Mouse (Mus musculus) liver, adult 2 months (tissue): ENCODE results near the gene Eif2d. TPM values are rescaled to one million over a fixed set of nuclear protein-coding genes. Genes with fewer than 3 reads are reported as not detected.

ENCODE experiments used
- DNase-seq: peaks from one replicate; pipeline ENCODE4 v3.0.0-alpha.2; 2011; ENCODE audit warnings: low read depth, low spot score; ENCODE audit errors: extremely low read depth
- H3K27ac ChIP-seq: fragments of 200-500 bp; replicated peaks from 2 replicates; pipeline ENCODE4 v1.5.1; 2012; ENCODE audit warnings: low read depth, mild to moderate bottlenecking, control low read depth, inconsistent platforms, low read length; ENCODE audit not compliant: insufficient read depth
- H3K27me3 ChIP-seq: fragments of 200-500 bp; 2 replicates; pipeline ENCODE4 v1.6.1; 2012; ENCODE audit warnings: mild to moderate bottlenecking, moderate library complexity, low read length, inconsistent platforms; ENCODE audit not compliant: control insufficient read depth, insufficient read depth
- H3K36me3 ChIP-seq: fragments of 200-500 bp; 2 replicates; pipeline ENCODE4 v1.6.1; 2012; ENCODE audit warnings: low read length, inconsistent platforms; ENCODE audit not compliant: control insufficient read depth, insufficient read depth
- H3K4me1 ChIP-seq: fragments of 200-500 bp; 2 replicates; pipeline ENCODE4 v1.6.1; 2011; ENCODE audit warnings: low read length; ENCODE audit not compliant: control insufficient read depth, insufficient read depth
- H3K4me3 ChIP-seq: fragments of 200-500 bp; 2 replicates; pipeline ENCODE4 v1.5.1; 2011; ENCODE audit warnings: low read depth, mild to moderate bottlenecking, control low read depth, low read length, moderate library complexity; ENCODE audit not compliant: insufficient read depth
- H3K79me2 ChIP-seq: fragments of 200-500 bp; 2 replicates; pipeline ENCODE4 v1.6.1; 2012; ENCODE audit warnings: inconsistent platforms, mild to moderate bottlenecking, low read length, moderate library complexity; ENCODE audit not compliant: control insufficient read depth, insufficient read depth
- H3K9ac ChIP-seq: fragments of 200-500 bp; 2 replicates; pipeline ENCODE4 v1.6.1; 2012; ENCODE audit warnings: low read depth, mild to moderate bottlenecking, control low read depth, inconsistent platforms, low read length
- CTCF ChIP-seq: fragments of 200-500 bp; IDR thresholded peaks from 2 replicates; pipeline ENCODE4 v1.5.1; 2011; ENCODE audit warnings: low read depth, low read length, control low read depth
- POLR2A ChIP-seq: fragments of 200-500 bp; IDR thresholded peaks from 2 replicates; pipeline ENCODE4 v1.6.1; 2011; ENCODE audit warnings: low read length, control low read depth; ENCODE audit not compliant: insufficient read depth; ENCODE audit errors: extremely low read depth
- WGBS: fragments of 180-500 bp; shearing (Covaris S2); methylation state at CpG from one replicate; pipeline ENCODE4 v1.1.7; 2018; 5-methylcytosine and 5-hydroxymethylcytosine counted together
- polyA plus RNA-seq: library from polyadenylated mRNA; depleted of rRNA; stranded (reverse); fragments of >200 nt; gene quantifications from 2 replicates; pipeline ENCODE4 v1.2.3, GENCODE M21; 2012
- total RNA-seq: library from RNA; depleted of rRNA; stranded (reverse); fragments of >200 nt; gene quantifications from 2 replicates; pipeline ENCODE4 v1.2.3, GENCODE M21; 2014

The Eif2d gene
- total and polyA plus RNA-seq, 2 experiments = 20.9 to 28.9 TPM

- H3K4me1 ChIP-seq = peaks cover 10% of the 10 kb centered on the region
- H3K27me3 ChIP-seq = no peaks in the 10 kb centered on the region
- peak; percentile 99 for DNase-seq
- TF ChIP-seq POLR2A (no peak), CTCF (no peak)
- WGBS = 12% methylated on average over 11 of the region's 11 CpGs
- H3K27ac ChIP-seq = peak overlapping the region; percentile 65
- peak overlapping the region; percentile 7; the same call in 1 of the 2 replicates for H3K9ac ChIP-seq
- no peaks in the 10 kb centered on the region for H3K36me3 ChIP-seq
- no peaks in the 10 kb centered on the region for H3K79me2 ChIP-seq
- no peak overlapping the region for H3K4me3 ChIP-seq
Observed at GRCm38 (mm10) chr1:131125987-131126744, 26.8 kb upstream of the Eif2d start.

GRCm38 (mm10) chr1:131134231-131134630 is 18.8 kb upstream of the Eif2d start:
- TF ChIP-seq CTCF = no peak
- TF ChIP-seq POLR2A = no peak
- Histone ChIP-seq H3K4me3 (no peak overlapping the region), H3K79me2 (no peaks in the 10 kb centered on the region), H3K27me3 (no peaks in the 10 kb centered on the region), H3K9ac (no peak overlapping the region), H3K4me1 (no peaks in the 10 kb centered on the region; the same call in 1 of the 2 replicates), H3K27ac (no peak overlapping the region), H3K36me3 (no peaks in the 10 kb centered on the region)
- 87% methylated on average over 6 of the region's 6 CpGs for WGBS
- DNase-seq = no peak

- Histone ChIP-seq H3K4me3 (no peak overlapping the region), H3K4me1 (no peaks in the 10 kb centered on the region; the same call in 1 of the 2 replicates), H3K36me3 (no peaks in the 10 kb centered on the region), H3K79me2 (no peaks in the 10 kb centered on the region), H3K27me3 (no peaks in the 10 kb centered on the region), H3K27ac (no peak overlapping the region), H3K9ac (no peak overlapping the region)
- 72% methylated on average over 8 of the region's 8 CpGs for WGBS
- DNase-seq = no peak
- TF ChIP-seq POLR2A (no peak), CTCF (no peak)
Observed at GRCm38 (mm10) chr1:131134942-131135522, 17.9 kb upstream of the Eif2d start.

GRCm38 (mm10) chr1:131135960-131136629 is 16.9 kb upstream of the Eif2d start:
- TF ChIP-seq POLR2A = no peak
- TF ChIP-seq CTCF = no peak
- WGBS = 89% methylated on average over 10 of the region's 10 CpGs
- no peak for DNase-seq
- H3K4me1 ChIP-seq = no peaks in the 10 kb centered on the region; the same call in 1 of the 2 replicates
- H3K27me3 ChIP-seq = no peaks in the 10 kb centered on the region
- H3K9ac ChIP-seq = no peak overlapping the region
- no peaks in the 10 kb centered on the region for H3K36me3 ChIP-seq
- H3K27ac ChIP-seq = no peak overlapping the region
- no peak overlapping the region for H3K4me3 ChIP-seq
- H3K79me2 ChIP-seq = no peaks in the 10 kb centered on the region

GRCm38 (mm10) chr1:131137111-131137510 is 15.9 kb upstream of the Eif2d start:
- no peaks in the 10 kb centered on the region; the same call in 1 of the 2 replicates for H3K4me1 ChIP-seq
- H3K27me3 ChIP-seq = no peaks in the 10 kb centered on the region
- no peaks in the 10 kb centered on the region for H3K36me3 ChIP-seq
- DNase-seq = no peak
- no peak overlapping the region for H3K4me3 ChIP-seq
- no peak overlapping the region for H3K9ac ChIP-seq
- no peaks in the 10 kb centered on the region for H3K79me2 ChIP-seq
- TF ChIP-seq POLR2A (no peak), CTCF (no peak)
- 63% methylated on average over 5 of the region's 5 CpGs for WGBS
- no peak overlapping the region for H3K27ac ChIP-seq
